Mouse (Mus musculus) mature B cell (primary cell): ENCODE measurements around the gene U90926.

ENCODE experiments used
- in situ Hi-C: fragments of 300-500 bp; cut with MboI; formaldehyde crosslinking; loops from 2 replicates; pipeline ENCODE4 v1.14.3; 2019

The U90926 gene

GRCm38 (mm10) chr5:92218915-92219793 lies 3.9 kb upstream of the U90926 start:
- in situ Hi-C loops, result no loop called here

- in situ Hi-C loops, result no loop called here
These were observed 3.0 kb downstream of the U90926 start for GRCm38 (mm10) chr5:92212231-92212630.

- in situ Hi-C loops, result no loop called here
These were observed 5.0 kb downstream of the U90926 start for GRCm38 (mm10) chr5:92210205-92210604.

- in situ Hi-C loops, result no loop called here
These were observed 9.1 kb downstream of the U90926 start for GRCm38 (mm10) chr5:92206121-92206520.

- in situ Hi-C loops, result no loop called here
These were observed 9.5 kb downstream of the U90926 start for GRCm38 (mm10) chr5:92205706-92206105.

- in situ Hi-C loops, result no loop called here
These were observed 10.0 kb downstream of the U90926 start for GRCm38 (mm10) chr5:92205184-92205583.

GRCm38 (mm10) chr5:92204162-92205036 lies 10.8 kb downstream of the U90926 start:
- in situ Hi-C loops, result no loop called here

GRCm38 (mm10) chr5:92198266-92198665 lies 16.9 kb downstream of the U90926 start:
- in situ Hi-C loops, result loop anchor here (25.0 kb wide), 1 partner anchor 189 kb away; no protein-coding TSS in a partner anchor

- in situ Hi-C loops, result loop anchor here (25.0 kb wide), 1 partner anchor 190 kb away; no protein-coding TSS in a partner anchor
These were observed 18.1 kb downstream of the U90926 start for GRCm38 (mm10) chr5:92196895-92197811.

GRCm38 (mm10) chr5:92195716-92196115 lies 19.5 kb downstream of the U90926 start:
- in situ Hi-C loops, result loop anchor here (25.0 kb wide), 1 partner anchor 192 kb away; no protein-coding TSS in a partner anchor

- in situ Hi-C loops, result loop anchor here (25.0 kb wide), 1 partner anchor 198 kb away; no protein-coding TSS in a partner anchor
These were observed 26.2 kb downstream of the U90926 start for GRCm38 (mm10) chr5:92188881-92189483.

- in situ Hi-C loops, result loop anchor here (25.0 kb wide), 1 partner anchor 204 kb away; no protein-coding TSS in a partner anchor
These were observed 32.0 kb downstream of the U90926 start for GRCm38 (mm10) chr5:92183071-92183830.

GRCm38 (mm10) chr5:92165976-92166375 lies 49.2 kb downstream of the U90926 start:
- in situ Hi-C loops, result no loop called here
